Mouse (Mus musculus) limb, embryonic 10.5 days (tissue): Measurements from ENCODE around the gene Fgf14. TPM values are rescaled to one million over a fixed set of nuclear protein-coding genes. Genes with fewer than 3 reads are reported as not detected.
"Not testable (repeated sequence)": the region's sequence is repeated elsewhere in the genome, so short reads cannot be mapped to it uniquely, and the experiment has no call there.

Experiments used
- DNase-seq: peaks from one replicate; pipeline ENCODE4 v3.0.0-alpha.2; 2017; ENCODE audit warnings: low spot score
- H3K27ac ChIP-seq: fragments of 300-500 bp; sonication (generic); 2 replicates; pipeline ENCODE4 v1.5.1; 2016; ENCODE audit warnings: mild to moderate bottlenecking
- H3K27me3 ChIP-seq: fragments of 300-500 bp; sonication (generic); 2 replicates; pipeline ENCODE4 v1.6.1; 2016; ENCODE audit warnings: low read depth, mild to moderate bottlenecking; ENCODE audit not compliant: poor library complexity, severe bottlenecking
- H3K36me3 ChIP-seq: fragments of 300-500 bp; sonication (generic); 2 replicates; pipeline ENCODE4 v1.6.1; 2016; ENCODE audit warnings: mild to moderate bottlenecking, moderate library complexity
- H3K4me1 ChIP-seq: fragments of 300-500 bp; sonication (generic); 2 replicates; pipeline ENCODE4 v1.6.1; 2016
- H3K4me3 ChIP-seq: fragments of 300-500 bp; sonication (generic); 2 replicates; pipeline ENCODE4 v1.5.1; 2016; ENCODE audit warnings: mild to moderate bottlenecking, moderate library complexity
- H3K9me3 ChIP-seq: fragments of 300-500 bp; sonication (generic); replicated peaks from 2 replicates; pipeline ENCODE4 v1.6.1; 2016; ENCODE audit warnings: mild to moderate bottlenecking
- WGBS: fragments of 180-500 bp; shearing (Covaris S2); methylation state at CpG from one replicate; pipeline ENCODE4 v1.1.7; 2016; 5-methylcytosine and 5-hydroxymethylcytosine counted together
- polyA plus RNA-seq: library from polyadenylated mRNA; unstranded; fragments of >200 nt; fragmentation: Nextera tagmentation; extraction: Ambion mirVana; gene quantifications from 2 replicates; pipeline ENCODE4 v1.2.1, GENCODE M21; 2016

The Fgf14 gene
- polyA plus RNA-seq, 1 experiment from 2014 or later = 0.18 TPM

DNA sequence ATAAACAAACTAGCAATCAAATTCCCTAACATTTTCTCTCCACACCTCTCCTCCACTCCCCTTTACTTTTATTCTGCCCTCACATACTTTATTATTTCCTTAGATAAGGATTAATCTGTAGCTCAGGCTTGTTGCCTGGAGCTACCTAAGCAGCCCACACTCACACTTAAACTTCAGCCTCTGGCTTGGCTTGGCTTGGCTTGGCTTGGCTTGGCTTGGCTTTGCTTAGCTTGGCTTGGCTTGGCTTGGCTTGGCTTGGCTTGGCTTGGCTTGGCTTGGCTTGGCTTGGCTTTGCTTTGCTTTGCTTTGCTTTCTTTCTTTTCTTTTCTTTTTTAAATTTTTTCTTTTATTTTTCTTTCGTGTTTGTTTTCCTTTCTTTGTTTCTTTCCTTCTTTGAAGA is 636.3 kb downstream of the Fgf14 start:
- no peaks in the 10 kb centered on the region for H3K9me3 ChIP-seq
- no peak for DNase-seq
- no peaks in the 10 kb centered on the region for H3K27me3 ChIP-seq
- no peak overlapping the region for H3K27ac ChIP-seq
- H3K36me3 ChIP-seq = no peaks in the 10 kb centered on the region
- 81% methylated on average over 1 of the region's 1 CpGs for WGBS
- H3K4me3 ChIP-seq = no peak overlapping the region
- H3K4me1 ChIP-seq = no peaks in the 10 kb centered on the region

DNA sequence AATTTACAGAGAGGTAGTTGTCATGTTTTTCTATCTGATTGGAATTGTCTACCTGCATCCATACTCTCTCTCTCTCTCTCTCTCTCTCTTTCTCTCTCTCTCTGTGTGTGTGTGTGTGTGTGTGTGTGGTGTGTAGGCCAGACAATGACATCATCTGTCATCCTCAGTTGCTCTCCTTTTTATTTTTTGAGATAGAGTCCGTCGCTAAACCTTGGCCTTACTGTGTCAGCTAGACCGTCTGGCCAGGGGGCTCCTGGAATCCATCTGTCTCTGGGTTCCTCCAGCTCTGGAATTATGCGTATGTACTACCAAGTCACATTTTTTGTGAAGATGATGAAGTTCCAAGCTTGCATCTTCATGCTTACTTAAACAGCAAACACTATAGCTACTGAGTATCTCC is 639.5 kb downstream of the Fgf14 start:
- H3K4me1 ChIP-seq = no peaks in the 10 kb centered on the region
- 87% methylated on average over 4 of the region's 4 CpGs for WGBS

DNA sequence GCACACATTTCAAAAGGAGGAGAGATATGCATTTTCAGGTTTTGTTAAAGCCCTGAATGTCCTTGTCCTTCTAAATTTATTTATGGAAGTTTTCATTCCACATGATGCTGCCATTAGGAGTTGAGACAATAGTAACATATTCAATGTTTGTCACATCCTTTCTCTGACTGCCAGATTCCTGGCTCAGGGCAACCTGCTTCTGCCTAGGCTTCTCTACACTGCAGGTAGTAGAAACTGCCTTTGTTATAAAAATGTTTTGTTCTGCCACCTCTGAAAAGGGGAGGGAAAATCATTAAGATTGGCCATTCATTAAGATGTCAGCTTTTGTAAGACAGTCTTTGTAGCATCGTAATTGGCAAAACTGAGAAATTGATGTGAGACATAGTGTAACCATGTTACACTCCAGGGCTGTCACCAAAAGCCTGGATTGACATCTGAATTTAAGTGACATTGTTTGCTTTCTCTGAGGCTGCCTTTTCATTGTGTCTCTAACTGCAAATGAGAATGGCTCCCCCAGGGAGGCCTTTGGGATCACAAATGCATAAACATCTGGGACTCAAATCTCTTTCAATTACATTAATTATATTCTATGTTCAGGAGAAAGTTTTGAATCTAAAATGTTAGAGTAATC is 640.2 kb downstream of the Fgf14 start:
- no peaks in the 10 kb centered on the region for H3K27me3 ChIP-seq
- DNase-seq = no peak
- no peaks in the 10 kb centered on the region for H3K36me3 ChIP-seq
- no peak overlapping the region for H3K27ac ChIP-seq
- no peaks in the 10 kb centered on the region for H3K9me3 ChIP-seq
- no peak overlapping the region for H3K4me3 ChIP-seq
- 68% methylated on average over 1 of the region's 1 CpGs for WGBS
- no peaks in the 10 kb centered on the region for H3K4me1 ChIP-seq

More for the DNA sequence above, 639.5 kb downstream of the Fgf14 start:
- H3K4me3 ChIP-seq = no peak overlapping the region
- no peaks in the 10 kb centered on the region for H3K27me3 ChIP-seq
- DNase-seq = no peak
- H3K9me3 ChIP-seq = no peaks in the 10 kb centered on the region
- H3K27ac ChIP-seq = no peak overlapping the region
- no peaks in the 10 kb centered on the region for H3K36me3 ChIP-seq

DNA sequence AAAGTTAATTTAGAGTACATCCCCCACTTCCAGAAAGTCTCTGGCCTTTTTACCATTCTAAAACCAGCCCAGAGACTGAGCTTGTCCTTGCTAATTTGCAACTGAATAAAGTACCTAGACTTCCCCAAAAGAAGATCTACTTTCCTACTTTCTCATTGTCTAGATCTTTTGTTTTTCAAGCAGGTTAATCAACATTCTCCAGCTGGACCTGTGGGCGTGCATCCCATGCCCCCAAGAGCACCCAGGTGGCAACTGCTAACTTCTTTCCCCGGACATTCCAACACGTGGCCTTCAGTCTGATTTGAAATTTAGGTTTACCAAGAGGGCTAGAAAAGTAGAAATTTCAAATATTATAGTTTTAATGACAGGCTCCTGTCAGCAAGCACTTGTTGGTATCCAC is 643.6 kb downstream of the Fgf14 start:
- not testable (repeated sequence) for H3K27me3 ChIP-seq, H3K4me1 ChIP-seq, H3K4me3 ChIP-seq, H3K27ac ChIP-seq, DNase-seq, H3K9me3 ChIP-seq, H3K36me3 ChIP-seq
- 58% methylated on average over 3 of the region's 3 CpGs for WGBS

DNA sequence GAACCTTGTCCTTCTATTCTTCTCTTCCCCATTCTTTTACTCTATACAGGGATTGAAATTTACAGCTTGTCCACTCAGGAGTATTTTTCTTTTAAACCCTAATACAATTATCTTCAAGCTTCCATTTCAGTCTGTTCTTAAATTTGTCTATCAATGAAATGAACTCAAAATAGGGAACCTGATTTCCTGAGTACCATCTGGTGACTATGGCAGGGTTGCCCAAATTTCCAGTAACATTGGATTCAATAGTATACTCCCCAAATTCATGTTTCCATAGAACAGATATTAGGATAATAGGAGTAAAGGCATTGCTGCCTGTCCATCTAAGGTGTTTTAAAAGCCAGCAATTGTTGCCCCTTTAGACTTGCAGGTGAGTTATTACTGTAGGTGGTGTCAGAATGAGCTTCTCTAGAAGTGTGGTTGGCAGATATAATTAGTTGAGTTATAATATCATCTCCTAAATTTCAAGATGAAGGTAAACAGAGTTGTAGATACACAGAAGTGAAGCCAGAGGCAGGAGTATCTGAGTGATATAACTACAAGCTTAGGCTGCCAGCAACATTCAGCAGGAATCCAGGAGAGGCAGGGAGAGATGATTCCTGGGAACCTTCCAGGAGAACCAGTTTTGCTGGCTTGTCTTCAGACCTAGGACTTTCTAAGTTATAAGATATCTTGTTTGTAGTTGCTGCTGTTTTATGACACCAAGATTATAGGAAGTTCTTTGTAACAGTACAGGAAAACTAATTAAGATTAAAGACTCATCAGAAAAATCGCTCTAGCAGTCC is 648.8 kb downstream of the Fgf14 start:
- no peaks in the 10 kb centered on the region for H3K4me1 ChIP-seq
- H3K27me3 ChIP-seq = no peaks in the 10 kb centered on the region
- no peak overlapping the region for H3K27ac ChIP-seq
- no peak overlapping the region for H3K4me3 ChIP-seq
- 86% methylated on average over 1 of the region's 1 CpGs for WGBS
- H3K9me3 ChIP-seq = no peaks in the 10 kb centered on the region
- DNase-seq = no peak
- H3K36me3 ChIP-seq = no peaks in the 10 kb centered on the region

DNA sequence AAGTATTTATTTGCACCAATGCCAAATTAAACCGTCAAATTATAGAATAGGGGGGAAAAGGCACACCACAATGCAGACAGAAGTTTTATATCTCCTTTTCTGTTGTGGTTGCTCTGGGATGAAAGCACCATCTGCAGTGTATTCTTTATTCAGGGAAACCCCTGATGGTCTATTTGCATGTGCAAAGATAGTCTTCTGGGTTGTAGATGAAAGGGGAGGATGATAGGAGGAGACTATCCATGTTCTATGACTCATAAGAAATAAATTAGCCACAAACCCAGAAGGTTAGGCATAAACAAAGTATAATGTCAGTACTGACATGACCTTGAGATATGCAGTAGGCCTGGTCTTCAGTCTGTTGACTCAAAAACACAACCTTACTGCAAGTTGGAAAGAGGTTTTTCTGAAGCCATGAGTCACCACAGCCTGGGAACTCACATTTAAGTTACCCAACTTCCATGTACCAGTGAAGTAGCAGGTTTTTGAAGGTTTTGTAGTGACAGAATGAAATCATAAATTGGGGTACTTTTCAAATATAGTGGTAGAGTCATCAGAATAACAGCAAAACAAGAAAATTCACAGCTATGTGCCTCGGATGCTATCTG is 686.2 kb downstream of the Fgf14 start:
- no peaks in the 10 kb centered on the region for H3K4me1 ChIP-seq
- WGBS = 89% methylated on average over 2 of the region's 2 CpGs
- no peaks in the 10 kb centered on the region for H3K9me3 ChIP-seq
- DNase-seq = no peak
- no peaks in the 10 kb centered on the region for H3K27me3 ChIP-seq
- no peak overlapping the region for H3K27ac ChIP-seq
- no peaks in the 10 kb centered on the region for H3K36me3 ChIP-seq
- H3K4me3 ChIP-seq = no peak overlapping the region

DNA sequence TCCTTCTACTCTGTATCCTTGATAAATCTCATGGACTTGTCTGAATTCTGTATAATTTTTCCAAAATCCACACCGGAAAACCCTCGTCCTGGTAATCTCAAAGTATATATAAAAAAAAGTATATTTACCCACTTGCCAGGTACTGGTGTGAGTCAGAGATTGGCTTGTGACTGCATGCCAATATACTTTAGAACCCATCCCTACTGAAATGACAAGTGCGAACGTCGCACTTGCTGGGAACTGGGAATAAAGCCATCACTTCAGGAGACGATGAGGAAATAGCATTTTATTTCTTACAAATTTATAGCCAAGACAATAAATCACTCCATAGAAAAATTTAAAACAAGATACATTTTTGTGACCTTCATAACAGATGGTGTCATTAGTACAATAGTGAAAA is 708.9 kb downstream of the Fgf14 start:
- no peaks in the 10 kb centered on the region for H3K9me3 ChIP-seq
- DNase-seq = no peak
- no peaks in the 10 kb centered on the region for H3K27me3 ChIP-seq
- H3K36me3 ChIP-seq = no peaks in the 10 kb centered on the region
- no peak overlapping the region for H3K27ac ChIP-seq
- H3K4me3 ChIP-seq = no peak overlapping the region
- 93% methylated on average over 6 of the region's 6 CpGs for WGBS
- no peaks in the 10 kb centered on the region for H3K4me1 ChIP-seq

DNA sequence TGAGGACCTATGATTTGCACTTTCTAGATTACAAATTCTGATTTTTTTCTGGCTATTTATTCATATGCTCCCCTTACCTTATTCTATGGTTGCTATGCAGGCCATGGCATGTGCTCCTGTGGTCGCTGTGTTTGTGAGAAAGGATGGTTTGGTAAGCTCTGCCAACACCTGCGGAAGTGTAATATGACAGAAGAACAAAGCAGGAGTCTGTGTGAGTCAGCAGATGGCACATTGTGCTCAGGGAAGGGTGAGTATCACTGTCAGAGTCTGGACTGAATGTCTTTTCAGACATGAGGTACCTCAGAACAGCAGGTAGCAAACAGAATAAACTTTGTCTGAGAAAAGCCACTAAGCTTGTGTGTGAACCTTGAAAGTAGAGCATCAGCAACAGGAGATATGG is 710.4 kb downstream of the Fgf14 start:
- 81% methylated on average over 2 of the region's 2 CpGs for WGBS
- Histone ChIP-seq H3K27me3 (no peaks in the 10 kb centered on the region), H3K36me3 (no peaks in the 10 kb centered on the region), H3K9me3 (no peaks in the 10 kb centered on the region), H3K4me3 (no peak overlapping the region), H3K4me1 (no peaks in the 10 kb centered on the region), H3K27ac (no peak overlapping the region)
- no peak for DNase-seq
